ENCODE assay signal across 9 mouse cellular contexts in genomic region chr19:6268170-6268528, GRCm38 (mm10). TPM values are rescaled to one million over a fixed set of nuclear protein-coding genes. Genes with fewer than 3 reads are reported as not detected.
DNase-seq lines count a peak whose midpoint lies in the region; ATAC-seq and TF ChIP-seq lines count a peak whose summit lies in the region.
"Had no signal": no experiment of that assay in that cellular context is flagged by ENCODE, and none has a peak within 500 bp of the region (broad histone marks: within the 10 kb centered on the region; RNA-seq: fewer than 3 reads in every experiment).

No protein-coding gene starts in this region.

- peaks cover 5 to 28% of the 10 kb centered on the region in 2 experiments for H3K4me1 ChIP-seq in CH12.LX (ENCODE audit: control insufficient read depth in 1 of 2, insufficient read depth in 2 of 2)
- peaks cover 2% of the 10 kb centered on the region; the same call in 1 of the 2 replicates for H3K4me1 ChIP-seq in bone marrow, adult 2 months (ENCODE audit: control insufficient read depth, insufficient read depth, low read length)
- peaks cover 10% of the 10 kb centered on the region for H3K4me1 ChIP-seq in forebrain, embryonic 10.5 days
- H3K4me1 ChIP-seq in liver, postnatal 0 days (ENCODE audit: insufficient read depth), result peaks cover 44% of the 10 kb centered on the region
- peaks cover 5% of the 10 kb centered on the region for H3K4me1 ChIP-seq in olfactory bulb, adult 2 months (ENCODE audit: control insufficient read depth, insufficient read depth, low read length)

- TF ChIP-seq CTCF in CH12.LX (conservative IDR thresholded peaks at IDR 0.05 in 1 of 2, IDR thresholded peaks at IDR 0.05 in 1 of 2; ENCODE audit: low read depth in 2 of 2, low read length in 2 of 2), result peak; percentile 65 to 91
- TF ChIP-seq CTCF in bone marrow, adult 2 months (IDR thresholded peaks at IDR 0.05; ENCODE audit: control insufficient read depth, insufficient read depth, low read length), result peak; percentile 93
- TF ChIP-seq CTCF in liver, postnatal 0 days (IDR thresholded peaks at IDR 0.05; ENCODE audit: low read depth), result peak; percentile 96
- TF ChIP-seq CTCF in olfactory bulb, adult 2 months (IDR thresholded peaks at IDR 0.05; ENCODE audit: insufficient read depth, low read depth, low read length), result peak; percentile 88

- peaks cover 2% of the 10 kb centered on the region for H3K27me3 ChIP-seq in CH12.LX (replicated peaks)
- H3K27me3 ChIP-seq in forebrain, embryonic 10.5 days (ENCODE audit: poor library complexity, severe bottlenecking), result no peaks in the 10 kb centered on the region
- no peaks in the 10 kb centered on the region for H3K27me3 ChIP-seq in liver, postnatal 0 days (ENCODE audit: insufficient read depth, low read length)

- peak; percentile 94 for DNase-seq in CH12.LX (ENCODE audit: extremely low read depth)
- peak; percentile 85 for DNase-seq in forebrain, embryonic 10.5 days (ENCODE audit: extremely low spot score, low spot score)
- peak; percentile 89 to 92 for DNase-seq in heart, postnatal 14 days
- peak; percentile 93 to 94 for DNase-seq in kidney, postnatal 4 days
- peak; percentile 90 for DNase-seq in liver, postnatal 0 days
- peak; percentile 80 for DNase-seq in testis, postnatal 14 days (ENCODE audit: low spot score)

- 0 out of 2 replicates have a peak overlapping the region, but pooled peaks have one; percentile 10 for H3K4me2 ChIP-seq in CH12.LX (ENCODE audit: insufficient read depth, low read depth, poor library complexity, severe bottlenecking)
- 0 out of 2 replicates have a peak overlapping the region, but pooled peaks have one; percentile 11 for H3K4me2 ChIP-seq in liver, postnatal 0 days (ENCODE audit: low read depth, low read length)

- no peaks in the 10 kb centered on the region for H3K79me2 ChIP-seq in CH12.LX (replicated peaks; ENCODE audit: control insufficient read depth, extremely low read depth, insufficient read depth, poor library complexity, severe bottlenecking)

- dilution Hi-C loops in CH12.LX (cut with MboI; ENCODE audit: extremely low pct_ligation_motif_present, extremely low pct_unique_long_range_greater_than_20kb, low sequenced_read_pairs), result no loop called here

- WGBS in bone marrow, adult 2 months, result 8% methylated on average over 8 of the region's 8 CpGs
- WGBS in forebrain, embryonic 10.5 days, result 20% methylated on average over 8 of the region's 8 CpGs
- 17% methylated on average over 8 of the region's 8 CpGs for WGBS in liver, postnatal 0 days (ENCODE audit: insufficient replicate concordance)
- 14% methylated on average over 8 of the region's 8 CpGs for WGBS in olfactory bulb, adult 2 months

- peak overlapping the region; percentile 3; the same call in 1 of the 2 replicates for H3K27ac ChIP-seq in CH12.LX (ENCODE audit: insufficient read depth, low read depth)
- peak overlapping the region; percentile 77; the same call in 1 of the 2 replicates for H3K27ac ChIP-seq in bone marrow, adult 2 months (ENCODE audit: control insufficient read depth, insufficient read depth, low read depth, low read length, poor library complexity)
- no peak overlapping the region for H3K27ac ChIP-seq in forebrain, embryonic 10.5 days
- peak overlapping the region; percentile 82 for H3K27ac ChIP-seq in liver, postnatal 0 days (ENCODE audit: low read depth)
- H3K27ac ChIP-seq in olfactory bulb, adult 2 months (ENCODE audit: insufficient read depth, low read depth, low read length), result no peak overlapping the region
- H3K27ac ChIP-seq: macrophage had no signal

- peak; percentile 82 for TF ChIP-seq RAD21 in CH12.LX (IDR thresholded peaks at IDR 0.05; ENCODE audit: low read depth, low read length)

- no peak overlapping the region for H3K4me3 ChIP-seq in CH12.LX (replicated peaks in 1 of 3; ENCODE audit: low read depth in 2 of 3, low read length in 2 of 3, poor library complexity in 1 of 3)
- H3K4me3 ChIP-seq in bone marrow, adult 2 months (replicated peaks; ENCODE audit: control insufficient read depth, low read depth, low read length), result no peak overlapping the region
- no peak overlapping the region for H3K4me3 ChIP-seq in forebrain, embryonic 10.5 days
- no peak overlapping the region for H3K4me3 ChIP-seq in liver, postnatal 0 days (ENCODE audit: low read depth, low read length)
- no peak overlapping the region for H3K4me3 ChIP-seq in olfactory bulb, adult 2 months (ENCODE audit: insufficient read depth, low read depth, low read length)

- H3K9ac ChIP-seq in CH12.LX (ENCODE audit: insufficient read depth, low read depth), result no peak overlapping the region; the same call in 1 of the 2 replicates
- H3K9ac ChIP-seq in liver, postnatal 0 days (replicated peaks), result no peak overlapping the region

- no peak for TF ChIP-seq EP300 in CH12.LX (IDR thresholded peaks at IDR 0.05; ENCODE audit: low read length)
- TF ChIP-seq EP300 in liver, postnatal 0 days (IDR thresholded peaks at IDR 0.05; ENCODE audit: low read depth), result 0 out of 2 replicates have a peak, but pooled peaks have one; percentile 1

- in situ Hi-C loops in CH12.LX (cut with MboI; ENCODE audit: low pct_ligation_motif_present, low pct_unique_long_range_greater_than_20kb, low sequenced_read_pairs), result no loop called here

- peaks cover 0 to 5% of the 10 kb centered on the region in 2 experiments for H3K36me3 ChIP-seq in CH12.LX (replicated peaks in 1 of 2; ENCODE audit: control insufficient read depth in 1 of 2, insufficient read depth in 1 of 2, low read length in 1 of 2)
- no peaks in the 10 kb centered on the region for H3K36me3 ChIP-seq in forebrain, embryonic 10.5 days (replicated peaks)
- no peaks in the 10 kb centered on the region for H3K36me3 ChIP-seq in liver, postnatal 0 days (replicated peaks; ENCODE audit: insufficient read depth, low read length)

- no peaks in the 10 kb centered on the region for H3K9me3 ChIP-seq in CH12.LX (replicated peaks; ENCODE audit: low read length)
- no peaks in the 10 kb centered on the region for H3K9me3 ChIP-seq in forebrain, embryonic 10.5 days
- H3K9me3 ChIP-seq in liver, postnatal 0 days (ENCODE audit: low read length), result no peaks in the 10 kb centered on the region

- intact Hi-C loops in heart, postnatal 14 days (cut with DNase I), result loop anchor here (1.0 kb wide), 1 partner anchor 37 kb away; no protein-coding TSS in a partner anchor

- no peak for TF ChIP-seq POLR2A in CH12.LX (IDR thresholded peaks at IDR 0.05; ENCODE audit: low read depth, low read length)
- no peak for TF ChIP-seq POLR2A in bone marrow, adult 2 months (IDR thresholded peaks at IDR 0.05; ENCODE audit: borderline replicate concordance, control insufficient read depth, low read depth, low read length)
- TF ChIP-seq POLR2A in olfactory bulb, adult 2 months (IDR thresholded peaks at IDR 0.05; ENCODE audit: insufficient read depth, low read depth, low read length), result no peak

- ATAC-seq in liver, postnatal 0 days, result peak; percentile 47

RNA-seq across cellular contexts. Expression of gene Ehd1, which starts 8.4 kb away (rescaled TPM):
- total RNA-seq in CH12.LX (2012; rRNA removed) (231 and 400 TPM in 2 replicates), CH12.LX (2014; rRNA removed) (97.4 and 131 TPM in 2 replicates)
- 245 and 301 TPM in 2 replicates for polyA plus RNA-seq in CH12.LX (2012; ENCODE audit: insufficient read length, low read depth)
- polyA plus RNA-seq in bone marrow, adult 2 months (2011; ENCODE audit: insufficient read depth, insufficient read length, low replicate concordance, missing spikeins), result 40.0 and 63.1 TPM in 2 replicates
- polyA plus RNA-seq in forebrain, embryonic 10.5 days (2016; fragmentation: Nextera tagmentation; extraction: Ambion mirVana), result 76.8 and 82.1 TPM in 2 replicates
- 100 to 1,000 TPM; 163 to 172 TPM for total RNA-seq in heart, postnatal 14 days (2021)
- polyA plus RNA-seq in liver, postnatal 0 days (2015; fragmentation: Nextera tagmentation; extraction: Ambion mirVana), result 36.4 and 36.9 TPM in 2 replicates
- not detected in 2 replicates for polyA plus RNA-seq in olfactory bulb, adult 2 months (2012; ENCODE audit: insufficient read depth, insufficient read length, low replicate concordance, missing spikeins)

RNA-seq across cellular contexts. Expression of gene Atg2a, which starts 26.7 kb away (rescaled TPM):
- total RNA-seq in CH12.LX (2012; rRNA removed) (9.5 and 10.0 TPM in 2 replicates), CH12.LX (2014; rRNA removed) (2.3 and 2.8 TPM in 2 replicates)
- polyA plus RNA-seq in CH12.LX (2012; ENCODE audit: insufficient read length, low read depth), result 9.4 and 13.9 TPM in 2 replicates
- polyA plus RNA-seq in bone marrow, adult 2 months (2011; ENCODE audit: insufficient read depth, insufficient read length, low replicate concordance, missing spikeins), result 17.0 and 36.4 TPM in 2 replicates
- 11.1 and 11.4 TPM in 2 replicates for polyA plus RNA-seq in forebrain, embryonic 10.5 days (2016; fragmentation: Nextera tagmentation; extraction: Ambion mirVana)
- 10 to 100 TPM; 20.4 to 22.7 TPM for total RNA-seq in heart, postnatal 14 days (2021)
- polyA plus RNA-seq in liver, postnatal 0 days (2015; fragmentation: Nextera tagmentation; extraction: Ambion mirVana), result 3.4 and 3.8 TPM in 2 replicates
- polyA plus RNA-seq in olfactory bulb, adult 2 months (2012; ENCODE audit: insufficient read depth, insufficient read length, low replicate concordance, missing spikeins), result not detected in 2 replicates

RNA-seq across cellular contexts. Expression of gene Ppp2r5b, which starts 32.5 kb away (rescaled TPM):
- total RNA-seq in CH12.LX (2012; rRNA removed) (7.8 and 9.8 TPM in 2 replicates), CH12.LX (2014; rRNA removed) (2.8 and 3.0 TPM in 2 replicates)
- polyA plus RNA-seq in CH12.LX (2012; ENCODE audit: insufficient read length, low read depth), result 3.4 and 4.1 TPM in 2 replicates
- 21.0 and 43.9 TPM in 2 replicates for polyA plus RNA-seq in bone marrow, adult 2 months (2011; ENCODE audit: insufficient read depth, insufficient read length, low replicate concordance, missing spikeins)
- 21.6 and 24.4 TPM in 2 replicates for polyA plus RNA-seq in forebrain, embryonic 10.5 days (2016; fragmentation: Nextera tagmentation; extraction: Ambion mirVana)
- 10 to 100 TPM; 31.4 to 35.1 TPM for total RNA-seq in heart, postnatal 14 days (2021)
- polyA plus RNA-seq in liver, postnatal 0 days (2015; fragmentation: Nextera tagmentation; extraction: Ambion mirVana), result 3.2 and 3.8 TPM in 2 replicates
- not detected in 2 replicates for polyA plus RNA-seq in olfactory bulb, adult 2 months (2012; ENCODE audit: insufficient read depth, insufficient read length, low replicate concordance, missing spikeins)

RNA-seq across cellular contexts. Expression of gene Cdc42bpg, which starts 38.1 kb away (rescaled TPM):
- total RNA-seq in CH12.LX (2012; rRNA removed) (4.1 and 4.2 TPM in 2 replicates), CH12.LX (2014; rRNA removed) (0.65 and 0.79 TPM in 2 replicates)
- polyA plus RNA-seq in CH12.LX (2012; ENCODE audit: insufficient read length, low read depth), result 2.3 and 2.6 TPM in 2 replicates
- polyA plus RNA-seq in bone marrow, adult 2 months (2011; ENCODE audit: insufficient read depth, insufficient read length, low replicate concordance, missing spikeins), result 7.2 and 13.6 TPM in 2 replicates
- polyA plus RNA-seq in forebrain, embryonic 10.5 days (2016; fragmentation: Nextera tagmentation; extraction: Ambion mirVana), result 0.23 and 0.24 TPM in 2 replicates
- 1 to 10 TPM; 8.9 to 9.8 TPM for total RNA-seq in heart, postnatal 14 days (2021)
- polyA plus RNA-seq in liver, postnatal 0 days (2015; fragmentation: Nextera tagmentation; extraction: Ambion mirVana), result 0.27 and 0.35 TPM in 2 replicates
- polyA plus RNA-seq in olfactory bulb, adult 2 months (2012; ENCODE audit: insufficient read depth, insufficient read length, low replicate concordance, missing spikeins), result not detected in 2 replicates

RNA-seq across cellular contexts. Expression of gene Gpha2, which starts 42.0 kb away (rescaled TPM):
- total RNA-seq in CH12.LX (2012; rRNA removed) (not detected in 2 replicates), CH12.LX (2014; rRNA removed) (not detected in 2 replicates)
- polyA plus RNA-seq in CH12.LX (2012; ENCODE audit: insufficient read length, low read depth), result not detected in 2 replicates
- polyA plus RNA-seq in bone marrow, adult 2 months (2011; ENCODE audit: insufficient read depth, insufficient read length, low replicate concordance, missing spikeins), result not detected in 2 replicates
- polyA plus RNA-seq in forebrain, embryonic 10.5 days (2016; fragmentation: Nextera tagmentation; extraction: Ambion mirVana), result 0.58 TPM in 1 of 2 replicates, not detected in the other
- total RNA-seq in heart, postnatal 14 days (2021), result not detected
- not detected in 2 replicates for polyA plus RNA-seq in liver, postnatal 0 days (2015; fragmentation: Nextera tagmentation; extraction: Ambion mirVana)
- polyA plus RNA-seq in olfactory bulb, adult 2 months (2012; ENCODE audit: insufficient read depth, insufficient read length, low replicate concordance, missing spikeins), result not detected in 2 replicates
- polyA plus RNA-seq: macrophage had no signal

Comparison
In these comparisons a context has a peak if more than half of its experiments do, and no peak if none do; other contexts are left out.
1. H3K27ac ChIP-seq: peak in CH12.LX (single experiment), bone marrow, adult 2 months (single experiment) and liver, postnatal 0 days (single experiment); none in forebrain, embryonic 10.5 days (single experiment) and olfactory bulb, adult 2 months (single experiment).
2. RNA of gene Ehd1, which starts 8.4 kb away (polyA plus RNA-seq): 245 to 301 TPM in CH12.LX, 76.8 to 82.1 TPM in forebrain, embryonic 10.5 days, 40.0 to 63.1 TPM in bone marrow, adult 2 months and 36.4 to 36.9 TPM in liver, postnatal 0 days; not detected in olfactory bulb, adult 2 months; every median in the first group is over 10 times any median in the second.
3. Peak in every context shown above with its lines, with median percentiles within 50 percentile points of each other: DNase-seq and CTCF ChIP-seq.